Mouse (Mus musculus): Measurements from ENCODE around the gene Serpinb9.

- TF ChIP-seq CTCF (IDR thresholded peaks at IDR 0.05; ENCODE audit: borderline replicate concordance, insufficient read depth, low read length): no peak
- TF ChIP-seq POLR2A (IDR thresholded peaks at IDR 0.05; ENCODE audit: low read depth, low read length): no peak
Observed at GRCm38 (mm10) chr13:33030281-33030680, 27.2 kb downstream of the Serpinb9 start.
